Mouse (Mus musculus) midbrain, embryonic 12.5 days (tissue): ENCODE data around the gene Spata1. TPM values are rescaled to one million over a fixed set of nuclear protein-coding genes. Genes with fewer than 3 reads are reported as not detected.

Experiments used
- ATAC-seq: fragments of 200-750 bp; cut with Nextera tagmentation; 2 replicates; pipeline ENCODE4 v1.8.0; 2017; ENCODE audit warnings: low read depth, moderate TSS enrichment, moderate library complexity; ENCODE audit not compliant: low FRiP score
- H3K27ac ChIP-seq: fragments of 300-500 bp; sonication (generic); replicated peaks from 2 replicates; pipeline ENCODE4 v1.5.1; 2016; ENCODE audit warnings: mild to moderate bottlenecking
- H3K27me3 ChIP-seq: fragments of 300-500 bp; sonication (generic); 2 replicates; pipeline ENCODE4 v1.6.1; 2016; ENCODE audit warnings: mild to moderate bottlenecking
- H3K36me3 ChIP-seq: fragments of 300-500 bp; sonication (generic); 2 replicates; pipeline ENCODE4 v1.6.1; 2016
- H3K4me1 ChIP-seq: fragments of 300-500 bp; sonication (generic); 2 replicates; pipeline ENCODE4 v1.6.1; 2016
- H3K4me2 ChIP-seq: fragments of 300-500 bp; sonication (generic); replicated peaks from 2 replicates; pipeline ENCODE4 v1.6.1; 2016; ENCODE audit warnings: mild to moderate bottlenecking, moderate library complexity
- H3K4me3 ChIP-seq: fragments of 300-500 bp; sonication (generic); 2 replicates; pipeline ENCODE4 v1.5.1; 2016; ENCODE audit warnings: mild to moderate bottlenecking
- H3K9ac ChIP-seq: fragments of 300-500 bp; sonication (generic); replicated peaks from 2 replicates; pipeline ENCODE4 v1.6.1; 2016; ENCODE audit warnings: mild to moderate bottlenecking, moderate library complexity
- H3K9me3 ChIP-seq: fragments of 300-500 bp; sonication (generic); 2 replicates; pipeline ENCODE4 v1.6.1; 2016; ENCODE audit warnings: mild to moderate bottlenecking
- WGBS: fragments of 180-500 bp; shearing (Covaris S2); methylation state at CpG from one replicate; pipeline ENCODE4 v1.1.7; 2016; 5-methylcytosine and 5-hydroxymethylcytosine counted together
- polyA plus RNA-seq: library from polyadenylated mRNA; unstranded; fragments of >200 nt; fragmentation: Nextera tagmentation; extraction: Ambion mirVana; gene quantifications from 2 replicates; pipeline ENCODE4 v1.2.1, GENCODE M21; 2016

Gene Spata1
- polyA plus RNA-seq, 1 experiment from 2014 or later, result 8.0 TPM

- H3K27ac ChIP-seq, result no peak overlapping the region
- no peak overlapping the region for H3K9ac ChIP-seq
- H3K4me1 ChIP-seq, result no peaks in the 10 kb centered on the region
- no peak overlapping the region for H3K4me3 ChIP-seq
- no peaks in the 10 kb centered on the region for H3K9me3 ChIP-seq
- ATAC-seq, result no peak
- no peaks in the 10 kb centered on the region for H3K27me3 ChIP-seq
- no peak overlapping the region for H3K4me2 ChIP-seq
- WGBS, result 97% methylated on average over 8 of the region's 8 CpGs
- peaks cover 47% of the 10 kb centered on the region for H3K36me3 ChIP-seq
Observed at GRCm38 (mm10) chr3:146417873-146418272, 81.7 kb downstream of the Spata1 start.

- H3K9ac ChIP-seq, result no peak overlapping the region
- ATAC-seq, result no peak
- peaks cover 25% of the 10 kb centered on the region for H3K36me3 ChIP-seq
- no peaks in the 10 kb centered on the region for H3K27me3 ChIP-seq
- H3K4me2 ChIP-seq, result no peak overlapping the region
- H3K4me1 ChIP-seq, result peaks cover 8% of the 10 kb centered on the region; the same call in 1 of the 2 replicates
- whole genome bisulfite sequencing, result 94% methylated on average over 12 of the region's 12 CpGs
- no peak overlapping the region for H3K27ac ChIP-seq
- no peaks in the 10 kb centered on the region for H3K9me3 ChIP-seq
- no peak overlapping the region for H3K4me3 ChIP-seq
Observed at GRCm38 (mm10) chr3:146414555-146414954, 85.0 kb downstream of the Spata1 start.

- no peak for ATAC-seq
- whole genome bisulfite sequencing, result 96% methylated on average over 4 of the region's 4 CpGs
- H3K36me3 ChIP-seq, result peaks cover 20% of the 10 kb centered on the region
- H3K9me3 ChIP-seq, result no peaks in the 10 kb centered on the region
- H3K9ac ChIP-seq, result no peak overlapping the region
- H3K27ac ChIP-seq, result no peak overlapping the region
- H3K27me3 ChIP-seq, result no peaks in the 10 kb centered on the region
- no peak overlapping the region for H3K4me2 ChIP-seq
- no peak overlapping the region for H3K4me3 ChIP-seq
- peaks cover 8% of the 10 kb centered on the region; the same call in 1 of the 2 replicates for H3K4me1 ChIP-seq
Observed at GRCm38 (mm10) chr3:146413992-146414391, 85.6 kb downstream of the Spata1 start.

- no peak for ATAC-seq
- Histone ChIP-seq H3K4me2 (no peak overlapping the region), H3K4me3 (no peak overlapping the region), H3K9ac (no peak overlapping the region), H3K9me3 (no peaks in the 10 kb centered on the region), H3K4me1 (peaks cover 8% of the 10 kb centered on the region; the same call in 1 of the 2 replicates), H3K27ac (no peak overlapping the region), H3K36me3 (peaks cover 15% of the 10 kb centered on the region; the same call in 1 of the 2 replicates), H3K27me3 (no peaks in the 10 kb centered on the region)
- WGBS, result 95% methylated on average over 13 of the region's 13 CpGs
Observed at GRCm38 (mm10) chr3:146413016-146413415, 86.5 kb downstream of the Spata1 start.

- Histone ChIP-seq H3K36me3 (peaks cover 12% of the 10 kb centered on the region; the same call in 1 of the 2 replicates), H3K27me3 (no peaks in the 10 kb centered on the region), H3K4me3 (no peak overlapping the region), H3K4me1 (peaks cover 11% of the 10 kb centered on the region), H3K9ac (no peak overlapping the region), H3K4me2 (no peak overlapping the region), H3K27ac (no peak overlapping the region), H3K9me3 (no peaks in the 10 kb centered on the region)
- WGBS, result 95% methylated on average over 7 of the region's 7 CpGs
- no peak for ATAC-seq
Observed at GRCm38 (mm10) chr3:146412480-146412879, 87.1 kb downstream of the Spata1 start.

GRCm38 (mm10) chr3:146412008-146412407 is 87.5 kb downstream of the Spata1 start:
- Histone ChIP-seq H3K9ac (no peak overlapping the region), H3K27ac (no peak overlapping the region), H3K9me3 (no peaks in the 10 kb centered on the region), H3K4me2 (no peak overlapping the region), H3K27me3 (no peaks in the 10 kb centered on the region), H3K4me3 (no peak overlapping the region), H3K36me3 (peaks cover 11% of the 10 kb centered on the region; the same call in 1 of the 2 replicates), H3K4me1 (peaks cover 16% of the 10 kb centered on the region)
- ATAC-seq, result no peak; the same call in 1 of the 2 replicates
- WGBS, result 88% methylated on average over 2 of the region's 2 CpGs

GRCm38 (mm10) chr3:146410114-146410513 is 89.4 kb downstream of the Spata1 start:
- Histone ChIP-seq H3K27ac (no peak overlapping the region), H3K4me1 (peaks cover 35% of the 10 kb centered on the region), H3K36me3 (peaks cover 10% of the 10 kb centered on the region; the same call in 1 of the 2 replicates), H3K9ac (no peak overlapping the region), H3K9me3 (no peaks in the 10 kb centered on the region), H3K4me2 (no peak overlapping the region), H3K27me3 (no peaks in the 10 kb centered on the region), H3K4me3 (no peak overlapping the region)
- 89% methylated on average over 7 of the region's 7 CpGs for WGBS
- ATAC-seq, result no peak

Other genes with a start within 250 kb of the Spata1 start
- 23.2 and 30.0 TPM in 2 replicates for gene Ssx2ip, start 95.1 kb downstream of the Spata1 start, polyA plus RNA-seq
- gene Ctbs, start 50.0 kb downstream of the Spata1 start, polyA plus RNA-seq, result 5.6 and 5.7 TPM in 2 replicates
- 910 and 914 TPM in 2 replicates for gene Gng5, start 54 bp upstream of the Spata1 start, polyA plus RNA-seq
- gene Rpf1, start 21.7 kb upstream of the Spata1 start, polyA plus RNA-seq, result 69.6 and 71.6 TPM in 2 replicates
- not detected in 2 replicates for gene Uox, start 70.7 kb upstream of the Spata1 start, polyA plus RNA-seq
- gene Dnase2b, start 115.8 kb upstream of the Spata1 start, polyA plus RNA-seq, result not detected in 2 replicates
- gene 4930503B20Rik, start 151.6 kb upstream of the Spata1 start, polyA plus RNA-seq, result not detected in 2 replicates
- 0.97 and 1.0 TPM in 2 replicates for gene Samd13, start 185.8 kb upstream of the Spata1 start, polyA plus RNA-seq